ENCODE assay signal across 10 mouse cellular contexts in genomic region chr7:126519513-126519912, GRCm38 (mm10). TPM values are rescaled to one million over a fixed set of nuclear protein-coding genes. Genes with fewer than 3 reads are reported as not detected.
DNase-seq lines count a peak whose midpoint lies in the region; TF ChIP-seq lines count a peak whose summit lies in the region.
"Had no signal": no experiment of that assay in that cellular context is flagged by ENCODE, and none has a peak within 500 bp of the region (broad histone marks: within the 10 kb centered on the region; RNA-seq: fewer than 3 reads in every experiment).

No protein-coding gene starts in this region.

- H3K4me1 ChIP-seq in olfactory bulb, adult 2 months (ENCODE audit: control insufficient read depth, insufficient read depth, low read length) = peaks cover 5% of the 10 kb centered on the region
- H3K4me1 ChIP-seq: limb, embryonic 15.5 days had no signal

- 15% methylated on average over 2 of the region's 2 CpGs for WGBS in olfactory bulb, adult 2 months

- peak; percentile 62 to 63 for DNase-seq in cerebellum, postnatal 10 days
- DNase-seq in cerebellum, adult 9-11 months = no peak
- DNase-seq in kidney, postnatal 10 days = peak; percentile 74
- DNase-seq in kidney, adult 11 months = no peak
- peak; percentile 18 for DNase-seq in right cerebral cortex, postnatal 4 days
- DNase-seq in right cerebral cortex, postnatal 36 days (ENCODE audit: low spot score in 2 of 2) = no peak
- DNase-seq in left cerebral cortex, adult 9 months (ENCODE audit: low spot score in 2 of 2) = no peak

- no peak overlapping the region for H3K4me3 ChIP-seq in olfactory bulb, adult 2 months (ENCODE audit: insufficient read depth, low read depth, low read length)
- H3K4me3 ChIP-seq: limb, embryonic 15.5 days; myocyte had no signal

- TF ChIP-seq CTCF in olfactory bulb, adult 2 months (IDR thresholded peaks at IDR 0.05; ENCODE audit: insufficient read depth, low read depth, low read length) = no peak

- no peak for TF ChIP-seq POLR2A in olfactory bulb, adult 2 months (IDR thresholded peaks at IDR 0.05; ENCODE audit: insufficient read depth, low read depth, low read length)

- H3K27ac ChIP-seq in olfactory bulb, adult 2 months (ENCODE audit: insufficient read depth, low read depth, low read length) = peak overlapping the region; percentile 3; the same call in 1 of the 2 replicates
- H3K27ac ChIP-seq: limb, embryonic 15.5 days had no signal

RNA-seq across cellular contexts. Expression of gene Atxn2l, which starts 16.3 kb away (rescaled TPM):
- polyA plus RNA-seq in olfactory bulb, adult 2 months (2012; ENCODE audit: insufficient read depth, insufficient read length, low replicate concordance, missing spikeins) = 471 TPM in 1 of 2 replicates, not detected in the other

RNA-seq across cellular contexts. Expression of gene Tufm, which starts 32.4 kb away (rescaled TPM):
- not detected in 2 replicates for polyA plus RNA-seq in olfactory bulb, adult 2 months (2012; ENCODE audit: insufficient read depth, insufficient read length, low replicate concordance, missing spikeins)

RNA-seq across cellular contexts. Expression of gene Sh2b1, which starts 44.3 kb away (rescaled TPM):
- not detected in 2 replicates for polyA plus RNA-seq in olfactory bulb, adult 2 months (2012; ENCODE audit: insufficient read depth, insufficient read length, low replicate concordance, missing spikeins)

RNA-seq across cellular contexts. Expression of gene Eif3c, which starts 46.7 kb away (rescaled TPM):
- 330 TPM in 1 of 2 replicates, not detected in the other for polyA plus RNA-seq in olfactory bulb, adult 2 months (2012; ENCODE audit: insufficient read depth, insufficient read length, low replicate concordance, missing spikeins)

RNA-seq across cellular contexts. Expression of gene Atp2a1, which starts 56.6 kb away (rescaled TPM):
- not detected in 2 replicates for polyA plus RNA-seq in olfactory bulb, adult 2 months (2012; ENCODE audit: insufficient read depth, insufficient read length, low replicate concordance, missing spikeins)

Comparison
In these comparisons a context has a peak if more than half of its experiments do, and no peak if none do; other contexts are left out.
1. DNase-seq: peak in cerebellum, postnatal 10 days (2 of 2), kidney, postnatal 10 days (single experiment) and right cerebral cortex, postnatal 4 days (single experiment); none in cerebellum, adult 9-11 months (single experiment), kidney, adult 11 months (single experiment), right cerebral cortex, postnatal 36 days (0 of 2) and left cerebral cortex, adult 9 months (0 of 2).